Mouse (Mus musculus) thymus, adult 18-20 months (tissue): ENCODE results near the gene Tcf12.

Source experiments
- DNase-seq, 2 experiments: peaks; one replicate each; pipeline ENCODE4 v3.0.0; 2022; ENCODE audit warnings: mixed read lengths in 2 of 2

Gene Tcf12

DNA sequence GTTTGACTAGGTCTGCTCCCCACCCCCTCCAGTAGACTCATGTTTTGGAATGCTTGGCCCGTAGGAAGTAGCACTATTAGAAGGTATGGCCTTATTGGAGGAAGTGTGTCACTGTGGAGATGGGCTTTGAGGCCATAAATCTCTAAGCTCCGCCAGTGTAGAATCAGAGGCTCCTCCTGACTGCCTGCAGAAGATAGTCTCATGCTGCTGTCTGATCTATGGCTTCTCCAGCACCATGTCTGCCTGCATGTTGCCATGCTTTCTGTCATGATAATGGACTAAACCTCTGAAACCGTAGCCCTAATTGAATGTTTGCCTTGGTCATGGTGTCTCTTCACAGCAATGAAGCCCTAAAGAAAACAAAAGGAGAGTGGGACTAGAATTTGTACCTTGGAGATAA, 26.7 kb downstream of the Tcf12 start:
- DNase-seq = no peak

DNA sequence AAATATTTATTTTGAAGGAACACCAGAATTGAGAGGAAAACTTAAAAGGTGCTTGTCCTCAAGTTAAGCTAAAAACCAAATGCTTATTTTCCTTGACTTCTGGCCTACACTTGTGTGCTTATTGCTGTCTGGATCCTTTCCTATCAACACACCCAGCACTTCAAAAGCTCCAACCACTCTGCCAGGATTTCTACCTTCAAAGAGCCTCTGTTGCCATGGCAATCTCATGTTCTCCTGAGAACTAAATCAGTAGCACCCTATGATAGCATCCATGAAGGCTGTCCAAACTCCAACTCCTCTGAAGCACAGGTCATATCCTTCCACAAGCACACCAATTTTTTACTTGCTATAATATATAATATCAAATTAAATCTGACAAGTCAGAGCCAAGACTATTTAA, 27.5 kb downstream of the Tcf12 start:
- no peak for DNase-seq

DNA sequence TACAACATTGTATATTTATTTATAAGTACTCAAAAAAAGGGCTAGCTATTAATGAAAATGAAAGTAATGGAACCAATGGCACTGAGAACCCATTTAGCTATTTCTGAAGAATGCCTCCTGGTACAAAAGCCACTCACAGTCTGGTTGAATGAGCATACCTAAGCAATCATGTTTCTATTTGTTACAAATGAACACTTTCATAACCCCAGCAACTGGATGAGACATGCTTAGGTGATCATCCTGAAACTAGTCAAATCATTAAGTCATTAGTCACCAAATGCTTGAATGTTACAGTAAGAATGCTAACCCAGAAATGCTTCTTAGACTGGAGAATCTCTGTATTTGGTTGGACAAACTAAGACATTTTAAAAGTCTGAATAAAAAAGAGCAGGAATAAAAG, 35.5 kb downstream of the Tcf12 start:
- DNase-seq = no peak

DNA sequence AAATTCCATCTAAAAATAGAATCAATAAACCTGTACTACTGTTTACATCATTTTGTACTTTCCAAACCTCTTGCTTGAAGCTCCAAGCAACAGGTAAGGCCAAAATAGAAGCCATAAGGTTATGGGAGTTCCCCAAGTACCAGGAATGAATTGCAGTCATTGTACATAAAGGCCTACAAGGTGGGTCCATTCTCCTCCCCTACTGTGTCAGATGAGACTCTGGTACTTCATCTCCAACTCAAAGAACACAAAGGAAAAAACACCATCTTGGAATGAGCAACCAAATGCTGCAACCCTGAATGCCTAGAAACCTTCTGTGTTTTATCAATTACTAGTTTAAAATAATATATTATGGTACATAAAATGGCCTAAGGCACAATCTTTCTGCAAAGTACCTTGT, 45.5 kb downstream of the Tcf12 start:
- DNase-seq = no peak

DNA sequence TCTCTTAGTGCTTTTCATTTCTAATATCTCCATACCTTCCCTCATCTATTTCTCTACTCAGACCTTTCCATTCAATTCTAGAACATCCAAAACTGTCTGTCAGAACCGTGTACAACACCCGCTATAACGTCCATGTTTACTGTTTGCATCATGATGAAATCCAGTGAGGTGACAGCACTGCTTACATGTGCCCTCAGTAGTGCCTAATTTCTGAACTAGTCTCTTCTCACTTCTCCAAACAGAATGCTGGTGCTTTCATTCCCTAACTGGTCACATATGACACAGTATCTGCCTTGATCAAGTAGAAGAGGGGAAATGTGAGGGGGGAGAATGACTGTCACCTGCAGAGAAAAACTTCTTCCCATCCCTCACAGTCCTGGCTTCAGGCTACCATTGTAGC, 58.5 kb downstream of the Tcf12 start:
- no peak for DNase-seq

DNA sequence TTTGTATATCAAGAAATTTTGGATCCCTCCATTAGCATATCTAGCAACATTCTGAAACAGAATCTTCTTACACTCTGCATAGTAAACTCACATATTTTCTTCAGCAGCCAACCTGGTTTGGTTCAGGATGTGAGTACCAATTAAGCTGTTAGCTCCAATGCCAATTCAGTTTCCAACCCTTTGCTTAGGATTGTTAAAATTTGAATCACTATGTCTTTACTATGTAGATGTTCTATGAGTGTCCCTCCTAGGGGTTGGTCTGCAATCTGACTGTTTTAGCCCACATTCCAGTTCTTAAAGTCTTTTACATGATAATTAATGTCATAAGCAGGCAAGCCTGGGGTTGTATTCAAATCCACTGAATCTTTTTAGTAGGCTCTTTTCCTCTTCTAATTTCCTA, 71.5 kb downstream of the Tcf12 start:
- no peak for DNase-seq

DNA sequence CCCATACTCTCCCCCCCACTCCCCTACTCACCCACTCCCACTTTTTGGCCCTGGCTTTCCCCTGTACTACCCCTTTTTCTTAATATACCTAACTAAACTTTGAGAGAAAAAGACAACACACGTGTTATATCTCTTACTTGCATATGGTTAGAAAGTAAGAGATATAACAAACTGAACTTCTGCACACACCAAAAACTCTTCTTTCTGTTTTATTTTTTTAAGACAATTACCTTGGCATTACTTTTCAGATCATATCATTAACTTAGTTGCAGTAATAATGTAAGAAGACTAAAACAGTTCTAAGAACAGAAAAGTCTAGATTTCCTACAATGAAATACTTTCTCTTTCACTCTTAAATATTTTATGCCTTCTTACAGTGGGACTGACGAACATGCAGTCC, 72.3 kb downstream of the Tcf12 start:
- DNase-seq = no peak

DNA sequence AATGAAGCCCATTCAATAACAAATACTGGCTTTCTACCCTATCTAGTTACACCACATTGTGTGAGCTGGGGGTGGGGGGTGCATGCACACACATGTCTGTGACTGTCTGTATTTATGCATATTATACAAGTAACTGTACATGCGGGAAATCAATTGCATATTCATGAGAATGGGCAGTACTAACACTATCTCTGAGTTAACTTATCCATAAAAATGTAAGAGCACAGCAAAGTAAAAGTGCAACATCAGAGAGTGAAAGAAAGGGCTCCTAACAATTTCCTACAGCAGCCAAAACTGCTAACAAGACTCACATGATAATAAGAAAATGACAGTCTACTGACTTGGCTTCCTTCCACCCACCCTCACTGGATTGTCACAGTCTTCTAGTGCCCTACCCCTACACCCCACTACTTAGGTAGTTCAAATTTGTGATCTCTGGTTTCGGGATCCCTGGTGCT, 74.6 kb downstream of the Tcf12 start:
- DNase-seq = no peak

DNA sequence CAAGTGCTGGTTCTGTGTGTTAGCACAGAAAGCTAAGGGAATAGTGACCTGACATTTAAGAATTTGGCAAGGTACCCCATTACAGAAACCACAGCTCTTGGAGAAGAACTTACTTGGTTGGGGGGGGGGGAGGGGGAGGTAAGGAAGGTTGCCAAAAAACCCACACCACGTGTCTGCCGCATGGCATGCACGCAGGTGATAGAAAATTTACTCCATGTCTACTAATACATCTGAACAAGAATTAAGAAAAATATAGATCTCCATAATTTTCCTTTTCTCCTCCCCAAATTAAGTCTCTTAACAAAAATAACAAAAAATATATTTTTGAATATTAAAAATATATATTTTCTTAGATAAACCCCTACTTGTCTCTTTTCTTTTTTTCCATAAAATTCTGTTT, 75.4 kb downstream of the Tcf12 start:
- DNase-seq = no peak

DNA sequence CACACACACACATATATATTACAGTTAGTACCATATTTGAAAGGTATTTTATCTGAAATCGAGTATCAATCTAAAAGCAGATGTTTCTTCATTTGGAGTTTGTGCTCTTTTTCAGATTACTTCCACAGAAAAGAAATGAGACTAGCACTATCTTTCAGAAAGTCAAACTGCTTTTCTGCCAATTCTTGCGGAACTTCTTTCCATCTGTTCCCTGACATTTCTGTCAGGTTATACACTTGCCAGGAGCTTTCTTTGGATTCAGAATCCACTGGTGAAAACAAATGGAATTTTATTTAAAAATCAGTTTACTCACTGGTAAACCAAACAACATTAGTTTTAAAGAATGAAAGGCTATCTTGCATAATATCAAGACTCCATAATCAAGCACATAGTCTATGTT, 78.4 kb downstream of the Tcf12 start:
- no peak for DNase-seq

DNA sequence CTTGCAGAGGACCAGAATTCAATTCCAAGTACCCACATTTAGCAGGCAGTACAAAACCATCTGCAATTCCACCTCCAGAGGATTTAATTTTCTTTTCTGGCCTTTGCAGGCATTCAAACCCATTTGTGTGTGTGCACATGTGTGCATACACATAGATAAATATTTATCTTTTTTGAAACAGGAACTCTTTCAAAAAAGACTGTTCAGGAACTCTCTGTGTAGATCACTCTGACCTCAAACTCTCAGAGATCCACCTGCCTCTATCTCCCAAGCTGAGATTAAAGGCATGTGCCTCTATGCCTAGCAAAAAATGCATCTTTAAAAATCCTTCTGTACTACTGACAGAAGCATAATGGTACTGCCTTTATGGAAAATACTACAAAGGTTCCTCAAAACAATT, 81.4 kb downstream of the Tcf12 start:
- no peak for DNase-seq

DNA sequence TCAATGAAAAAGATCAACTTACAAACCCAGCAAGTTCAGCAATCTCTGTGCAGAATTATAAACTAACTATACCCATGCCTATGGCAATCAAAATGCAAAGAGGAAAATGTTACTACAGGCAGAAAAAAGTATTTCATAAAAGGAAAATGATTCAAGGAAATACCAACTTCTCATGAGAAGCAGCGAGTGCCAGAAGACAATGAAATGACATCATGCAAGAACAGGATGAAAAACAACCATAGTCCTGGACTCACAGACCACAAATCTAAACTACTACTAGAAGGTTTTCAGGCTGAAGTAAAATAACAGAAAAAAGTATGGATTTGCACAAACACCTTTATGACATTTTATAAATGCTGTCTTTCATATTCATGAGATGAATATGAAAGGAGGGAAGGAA, 82.1 kb downstream of the Tcf12 start:
- DNase-seq = no peak

DNA sequence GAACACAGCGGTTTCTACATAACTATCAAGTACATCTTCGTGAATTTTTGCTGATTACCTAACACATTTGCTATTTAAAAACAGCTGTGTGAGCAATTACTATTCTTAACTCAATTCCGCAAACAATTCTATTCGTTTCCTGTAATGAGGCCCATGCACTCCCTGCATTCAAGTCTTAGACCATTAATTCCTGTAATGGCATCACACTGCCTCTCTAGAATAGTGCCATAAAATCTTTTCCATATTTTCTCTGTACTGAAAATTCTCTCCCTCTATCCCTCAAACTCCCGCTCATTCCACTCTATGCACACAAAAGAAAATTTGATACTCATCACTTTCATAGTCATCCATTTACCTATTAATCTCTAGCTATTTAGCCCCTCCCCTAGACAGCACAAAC, 88.4 kb downstream of the Tcf12 start:
- DNase-seq = no peak

DNA sequence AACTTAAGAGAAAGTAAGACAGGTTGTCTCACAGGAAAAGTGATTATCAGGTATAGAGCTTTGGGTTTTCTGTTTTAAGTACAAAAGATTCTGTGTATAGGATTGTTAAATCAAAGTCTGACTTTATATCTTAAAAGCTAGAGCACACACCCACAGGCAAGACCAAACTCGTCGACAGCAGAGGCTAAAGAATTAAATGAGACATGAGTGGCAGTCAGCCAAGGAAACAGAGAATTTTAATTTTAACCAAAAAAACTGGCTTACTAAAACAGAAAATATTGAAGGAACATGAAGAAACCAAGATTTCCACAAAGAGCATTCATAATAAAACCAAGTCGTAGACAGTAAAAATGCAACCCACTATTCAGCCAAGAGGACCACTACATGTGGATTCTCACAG, 90.2 kb downstream of the Tcf12 start:
- DNase-seq = no peak

DNA sequence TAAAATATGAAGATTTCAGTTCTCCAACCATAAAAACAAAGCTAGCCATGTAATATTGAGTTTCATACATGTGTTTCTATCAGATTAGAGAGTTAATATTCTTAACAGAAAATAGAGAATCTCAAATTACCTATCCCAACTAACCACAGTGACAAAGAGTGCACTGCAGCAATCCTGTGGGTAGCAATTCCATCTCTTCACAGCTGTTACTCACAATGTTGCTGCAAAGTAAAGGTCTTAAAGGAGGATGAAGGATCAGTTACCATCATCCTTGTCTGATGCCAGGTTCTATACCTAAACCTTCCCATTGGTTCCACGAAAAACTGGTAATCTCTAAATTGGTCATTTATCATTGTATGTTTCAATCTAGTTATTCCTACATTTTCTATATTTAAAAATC, 95.7 kb downstream of the Tcf12 start:
- DNase-seq = no peak

DNA sequence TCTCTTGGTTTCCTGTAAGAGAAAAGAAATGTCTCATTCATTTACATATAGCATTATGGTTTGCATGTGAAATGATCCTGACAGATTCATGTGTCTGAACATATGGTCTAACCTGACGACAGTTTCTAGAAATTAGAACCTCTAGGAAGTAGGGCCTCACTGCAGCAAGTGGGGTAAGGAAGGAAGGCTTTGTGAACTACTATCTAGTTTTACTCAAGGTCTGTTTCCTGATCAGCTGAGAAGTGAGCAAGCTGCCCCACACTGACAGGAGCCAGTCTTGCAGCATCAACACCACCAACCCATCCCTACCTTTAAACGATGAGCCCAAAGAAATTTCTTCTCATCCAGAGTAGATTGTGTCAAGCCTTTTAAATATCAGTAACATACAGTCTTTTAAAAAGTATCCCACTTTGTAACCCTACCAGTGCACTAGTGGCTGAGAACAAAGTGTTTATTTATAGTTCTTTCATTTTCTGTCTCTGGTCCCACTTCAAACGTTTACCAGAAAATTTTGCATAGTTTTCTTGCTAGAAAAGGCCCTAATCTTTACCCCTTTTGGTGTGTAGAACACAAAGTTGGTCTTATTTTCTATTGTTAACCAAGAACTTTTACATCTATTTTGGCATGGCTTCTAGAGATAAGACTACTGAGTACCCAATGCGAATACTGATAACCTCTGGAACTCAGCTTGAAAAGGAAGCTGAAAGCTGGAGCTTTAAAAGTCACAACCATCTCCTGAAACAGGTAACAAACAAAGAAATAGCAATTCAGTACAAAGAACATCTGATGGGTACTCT, 96.9 kb downstream of the Tcf12 start:
- no peak for DNase-seq

DNA sequence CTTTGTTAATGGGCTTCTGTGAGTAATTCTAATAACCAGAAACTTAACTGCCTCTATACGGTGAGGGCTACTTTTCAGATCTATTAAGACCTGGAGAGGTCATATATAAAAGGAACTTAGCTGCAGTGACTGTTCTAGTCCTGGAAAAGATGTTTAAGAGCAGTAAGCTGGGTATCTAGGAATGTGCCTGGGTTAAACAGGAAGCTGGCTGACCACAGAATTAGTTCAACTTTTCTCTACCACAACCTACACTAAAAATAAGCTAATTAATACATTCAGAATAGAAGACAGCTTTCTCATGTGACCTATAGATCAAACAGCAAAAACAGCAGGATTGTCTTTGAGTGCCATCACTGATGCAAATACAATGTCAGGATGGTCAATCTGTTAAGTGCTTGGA, 98.1 kb downstream of the Tcf12 start:
- no peak for DNase-seq

DNA sequence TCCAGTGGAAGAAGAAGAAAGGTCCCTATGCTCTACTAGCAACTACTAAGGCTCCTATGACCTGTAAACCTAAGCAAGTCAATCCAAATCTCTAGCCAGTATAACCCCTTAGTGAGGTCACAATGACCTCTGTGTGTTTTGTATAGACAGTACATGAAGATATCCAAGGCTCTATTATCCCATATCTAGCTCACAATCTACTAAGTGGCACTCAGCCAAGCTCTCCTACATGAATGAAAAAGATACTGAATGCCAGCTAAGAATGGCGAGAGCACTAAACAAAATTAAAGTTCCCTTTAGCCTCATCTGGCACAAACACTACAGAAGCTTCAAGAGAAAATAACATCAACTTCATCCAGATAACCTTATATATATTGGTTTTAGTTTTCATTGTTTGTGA, 103.0 kb downstream of the Tcf12 start:
- DNase-seq = no peak

DNA sequence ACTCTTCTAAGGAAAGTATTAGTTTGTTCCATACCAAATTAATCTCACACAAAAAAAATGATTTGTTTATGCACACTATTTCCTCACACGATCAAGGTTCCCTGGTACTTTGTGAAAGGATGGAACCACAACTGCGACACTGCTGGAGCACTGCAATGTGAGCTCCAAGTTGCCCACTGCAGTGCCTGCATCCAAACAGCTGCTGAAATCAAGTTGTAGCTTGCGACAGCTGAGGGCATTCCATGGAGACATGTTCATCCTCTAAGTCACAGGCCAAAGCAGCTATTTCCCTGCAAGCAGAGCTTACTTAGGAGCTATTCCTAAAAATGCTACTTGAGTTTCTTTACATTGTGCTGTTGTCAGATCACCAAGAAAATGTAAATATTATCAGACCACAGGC, 120.5 kb downstream of the Tcf12 start:
- DNase-seq = no peak

DNA sequence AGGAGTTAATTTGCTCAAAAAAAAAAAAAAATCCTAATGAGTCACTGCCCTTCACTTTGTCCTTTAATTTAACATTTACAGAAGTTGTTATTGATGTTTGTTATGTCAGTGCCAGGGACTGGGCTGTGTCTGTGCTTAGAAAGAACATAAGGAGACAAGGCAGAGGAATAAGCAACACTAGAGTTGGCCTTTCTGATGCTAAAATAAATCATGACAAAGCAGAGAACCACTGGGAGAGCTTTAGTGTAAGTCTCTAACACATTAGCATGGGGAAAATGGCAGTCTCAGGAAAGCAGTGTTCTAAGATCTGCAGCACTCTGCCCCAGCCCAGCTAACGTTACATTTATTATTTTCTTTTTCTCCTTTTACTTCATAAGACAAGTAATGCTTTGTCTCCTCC, 121.3 kb downstream of the Tcf12 start:
- no peak for DNase-seq

DNA sequence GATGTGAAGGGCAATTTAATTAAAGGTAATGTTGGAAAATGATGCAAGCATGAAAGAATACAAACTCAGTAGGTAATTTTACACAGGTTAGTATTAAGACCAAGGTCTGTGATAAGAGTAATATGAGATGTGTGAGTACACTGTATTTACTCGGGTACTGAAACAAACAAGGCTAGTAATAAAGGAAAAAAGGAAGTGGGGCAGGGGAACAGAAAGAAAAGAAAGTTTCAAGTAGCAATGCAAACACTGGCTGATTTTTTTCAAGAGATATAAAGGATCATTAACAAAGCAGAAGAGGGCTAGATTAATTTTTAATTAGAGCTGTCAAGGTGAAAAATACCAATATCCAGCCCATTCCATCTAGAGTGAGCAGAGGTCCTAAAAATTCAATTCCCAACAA, 122.0 kb downstream of the Tcf12 start:
- DNase-seq = no peak

DNA sequence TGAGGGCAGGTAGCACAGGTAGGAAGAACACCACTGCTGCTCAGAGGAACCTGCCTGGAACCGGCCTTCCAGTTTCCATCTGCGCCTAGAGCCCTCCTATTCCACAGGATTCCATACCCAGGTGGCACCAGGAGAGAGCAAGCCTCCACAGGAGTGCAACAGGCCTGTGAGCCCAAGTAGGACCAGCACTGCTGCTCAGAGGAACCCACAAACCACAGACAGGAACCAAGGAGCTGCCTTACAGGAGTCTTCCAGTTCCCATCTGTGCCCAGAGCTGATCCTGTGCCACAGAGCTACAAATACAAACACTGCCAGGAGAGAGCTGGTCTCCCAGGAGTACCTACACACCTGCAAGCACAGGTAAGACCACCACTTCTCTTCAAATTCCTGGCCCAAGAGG, 125.0 kb downstream of the Tcf12 start:
- no peak for DNase-seq

DNA sequence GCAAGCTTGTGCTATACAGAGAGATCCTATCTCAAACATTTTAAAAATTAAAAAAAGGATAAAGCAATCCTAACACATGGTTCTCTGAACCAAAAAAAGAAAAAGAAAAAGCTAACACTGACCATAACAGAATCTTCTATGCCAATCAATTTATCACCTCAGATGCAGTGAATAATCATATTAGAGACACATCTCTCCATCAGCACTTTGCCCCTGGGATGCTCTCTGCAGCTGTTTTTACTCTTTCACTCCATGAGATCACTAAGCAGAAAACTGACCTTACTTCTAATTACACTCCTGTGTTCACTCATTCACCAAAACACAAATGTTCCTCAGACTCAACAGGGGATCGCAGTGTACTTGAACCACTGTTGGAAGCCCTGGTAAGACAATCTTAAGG, 128.8 kb downstream of the Tcf12 start:
- no peak for DNase-seq

DNA sequence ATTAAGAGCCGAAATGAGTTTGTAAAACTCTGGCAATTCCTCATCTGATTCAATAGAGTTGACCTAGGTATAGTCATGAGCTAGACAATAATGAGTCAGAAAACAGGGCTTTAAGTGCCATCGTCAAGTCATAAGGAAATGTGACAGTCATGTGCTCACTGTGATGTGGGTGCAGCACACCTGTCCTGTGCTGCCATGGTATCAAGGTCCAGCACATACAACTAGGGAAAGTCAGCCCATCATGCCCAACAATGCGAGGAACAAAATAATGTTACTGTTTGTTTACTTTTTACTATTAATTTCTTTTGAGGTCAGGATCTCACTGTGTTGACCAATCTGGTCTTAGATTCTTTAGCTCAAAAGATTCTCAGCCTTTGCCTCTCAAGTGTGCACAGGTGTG, 130.6 kb downstream of the Tcf12 start:
- DNase-seq = no peak

DNA sequence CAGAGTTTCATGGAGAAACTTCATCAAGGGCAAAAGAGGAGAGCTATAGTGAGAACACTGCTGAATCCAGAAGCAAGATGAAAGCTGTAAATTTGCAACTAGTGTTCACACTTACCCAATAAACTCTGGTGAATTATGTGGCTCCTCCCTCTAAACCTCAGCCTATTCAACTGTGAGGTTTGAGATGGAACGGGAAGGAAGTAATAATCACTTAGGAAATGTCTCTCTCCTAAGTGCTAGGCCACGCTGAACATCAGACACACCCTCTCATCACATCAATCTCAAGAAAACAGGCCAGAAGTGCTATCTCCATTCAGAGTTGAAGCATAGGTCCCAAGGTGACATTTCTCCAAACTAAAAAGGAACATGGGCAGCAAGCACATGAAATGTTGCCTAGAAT, 131.1 kb downstream of the Tcf12 start:
- DNase-seq = no peak
